Mouse (Mus musculus): ENCODE data around the gene P4htm. TPM values are rescaled to one million over a fixed set of nuclear protein-coding genes. Genes with fewer than 3 reads are reported as not detected.

Gene P4htm
- total and polyA plus RNA-seq, 3 experiments = 5.4 to 11.0 (median 7.9) TPM

DNA sequence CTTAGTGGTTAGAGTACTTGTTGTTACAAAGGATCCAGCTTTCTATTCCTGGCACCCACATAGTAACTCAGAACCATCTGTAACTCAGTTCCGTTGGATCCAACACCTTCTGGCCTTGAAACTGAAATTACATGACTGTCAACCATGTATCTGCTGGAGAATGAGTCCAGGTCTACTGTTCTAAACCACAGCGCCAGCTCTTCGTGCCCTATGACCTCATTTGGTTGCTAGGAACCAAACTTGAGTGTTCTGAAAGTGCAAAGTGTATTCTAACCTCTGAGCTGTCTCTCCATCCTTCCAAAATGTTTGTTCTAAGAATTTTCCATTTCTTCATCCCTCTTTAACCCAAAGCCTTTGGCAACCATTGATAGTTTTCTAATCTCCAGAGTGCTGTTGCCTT, 51.5 kb downstream of the P4htm start:
- H3K4me2 ChIP-seq (ENCODE audit: insufficient read depth, low read depth, poor library complexity, severe bottlenecking) = no peak overlapping the region
- peaks cover 26% of the 10 kb centered on the region for H3K79me2 ChIP-seq (replicated peaks; ENCODE audit: control insufficient read depth, extremely low read depth, insufficient read depth, poor library complexity, severe bottlenecking)
- no peaks in the 10 kb centered on the region for H3K27me3 ChIP-seq (replicated peaks)
- in situ Hi-C loops (cut with MboI; ENCODE audit: low pct_ligation_motif_present, low pct_unique_long_range_greater_than_20kb, low sequenced_read_pairs) = no loop called here
- H3K9me3 ChIP-seq (replicated peaks; ENCODE audit: low read length) = no peaks in the 10 kb centered on the region
- H3K4me3 ChIP-seq (replicated peaks in 1 of 3; ENCODE audit: low read depth in 2 of 3, low read length in 2 of 3, poor library complexity in 1 of 3) = no peak overlapping the region
- no peak overlapping the region for H3K9ac ChIP-seq (ENCODE audit: insufficient read depth, low read depth)
- peaks cover 74 to 88% of the 10 kb centered on the region in 2 experiments for H3K36me3 ChIP-seq (replicated peaks in 1 of 2; ENCODE audit: control insufficient read depth in 1 of 2, insufficient read depth in 1 of 2, low read length in 1 of 2)
- no peaks in the 10 kb centered on the region for H3K4me1 ChIP-seq (ENCODE audit: control insufficient read depth in 1 of 2, insufficient read depth in 2 of 2)
- dilution Hi-C loops (cut with MboI; ENCODE audit: extremely low pct_ligation_motif_present, extremely low pct_unique_long_range_greater_than_20kb, low sequenced_read_pairs) = no loop called here
- no peak for TF ChIP-seq NELFE (IDR thresholded peaks at IDR 0.05; ENCODE audit: low read depth, low read length)
- no peak for TF ChIP-seq MAZ (IDR thresholded peaks at IDR 0.05; ENCODE audit: low read depth, low read length)
- no peak for TF ChIP-seq USF2 (conservative IDR thresholded peaks at IDR 0.05; ENCODE audit: low read depth, low read length)
- TF ChIP-seq JUND (conservative IDR thresholded peaks at IDR 0.05; ENCODE audit: low read depth, low read length) = no peak
- TF ChIP-seq ELF1 (IDR thresholded peaks at IDR 0.05; ENCODE audit: low read depth, low read length) = no peak
- TF ChIP-seq SMC3 (IDR thresholded peaks at IDR 0.05; ENCODE audit: low read depth, low read length) = no peak
- TF ChIP-seq BHLHE40 (IDR thresholded peaks at IDR 0.05; ENCODE audit: low read depth, low read length) = no peak
- no peak for TF ChIP-seq RCOR1 (conservative IDR thresholded peaks at IDR 0.05; ENCODE audit: low read depth, low read length)
- TF ChIP-seq ZNF384 (IDR thresholded peaks at IDR 0.05; ENCODE audit: low read depth, low read length) = no peak
- no peak for TF ChIP-seq ZMIZ1 (IDR thresholded peaks at IDR 0.05; ENCODE audit: low read depth, low read length)
- no peak for TF ChIP-seq RAD21 (IDR thresholded peaks at IDR 0.05; ENCODE audit: low read depth, low read length)
- no peak for TF ChIP-seq PAX5 (IDR thresholded peaks at IDR 0.05; ENCODE audit: low read length)
- no peak for TF ChIP-seq MYC (IDR thresholded peaks at IDR 0.05; ENCODE audit: low read depth, low read length)
- TF ChIP-seq TBP (conservative IDR thresholded peaks at IDR 0.05; ENCODE audit: low read depth, low read length) = no peak
- TF ChIP-seq HCFC1 (IDR thresholded peaks at IDR 0.05; ENCODE audit: low read depth, low read length) = no peak
- no peak for TF ChIP-seq GABPA (IDR thresholded peaks at IDR 0.05; ENCODE audit: insufficient replicate concordance, low read depth, low read length)
- no peak for TF ChIP-seq UBTF (IDR thresholded peaks at IDR 0.05; ENCODE audit: low read depth, low read length)
- TF ChIP-seq IRF4 (IDR thresholded peaks at IDR 0.05; ENCODE audit: low read depth, low read length) = no peak
- no peak for TF ChIP-seq ETS1 (conservative IDR thresholded peaks at IDR 0.05; ENCODE audit: low read depth, low read length)
- TF ChIP-seq CHD1 (IDR thresholded peaks at IDR 0.05; ENCODE audit: low read depth, low read length) = no peak
- DNase-seq (ENCODE audit: extremely low read depth) = no peak
- no peak overlapping the region for H3K27ac ChIP-seq (ENCODE audit: insufficient read depth, low read depth)

DNA sequence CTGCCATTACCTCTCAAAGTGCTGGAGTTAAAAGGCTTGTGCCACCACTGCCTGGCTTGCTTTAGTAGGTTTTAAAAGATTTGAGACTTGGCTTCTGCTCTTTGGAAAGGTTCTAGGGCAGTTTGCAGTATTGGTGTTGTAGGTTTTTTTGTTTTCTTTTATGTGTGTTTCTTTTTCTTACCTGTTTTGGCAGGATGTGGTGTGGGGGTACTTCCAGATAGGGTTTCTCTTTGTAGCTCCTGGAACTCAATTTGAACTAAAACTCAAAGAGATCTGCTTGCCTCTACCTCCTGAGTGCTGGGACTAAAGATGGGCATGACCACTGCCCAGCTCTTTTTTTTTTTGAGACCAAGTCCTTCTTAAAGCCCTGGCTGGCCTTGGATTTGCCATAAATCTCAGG, 56.6 kb downstream of the P4htm start:
- Histone ChIP-seq H3K4me3 (replicated peaks in 1 of 3; ENCODE audit: low read depth in 2 of 3, low read length in 2 of 3, poor library complexity in 1 of 3) (no peak overlapping the region), H3K27me3 (replicated peaks) (no peaks in the 10 kb centered on the region), H3K4me1 (ENCODE audit: control insufficient read depth in 1 of 2, insufficient read depth in 2 of 2) (no peaks in the 10 kb centered on the region), H3K4me2 (ENCODE audit: insufficient read depth, low read depth, poor library complexity, severe bottlenecking) (no peak overlapping the region), H3K9ac (ENCODE audit: insufficient read depth, low read depth) (no peak overlapping the region), H3K27ac (ENCODE audit: insufficient read depth, low read depth) (no peak overlapping the region), H3K79me2 (replicated peaks; ENCODE audit: control insufficient read depth, extremely low read depth, insufficient read depth, poor library complexity, severe bottlenecking) (peaks cover 36% of the 10 kb centered on the region), H3K9me3 (replicated peaks; ENCODE audit: low read length) (no peaks in the 10 kb centered on the region), H3K36me3 (replicated peaks in 1 of 2; ENCODE audit: control insufficient read depth in 1 of 2, insufficient read depth in 1 of 2, low read length in 1 of 2) (peaks cover 68 to 86% of the 10 kb centered on the region in 2 experiments)
- DNase-seq (ENCODE audit: extremely low read depth) = no peak
- no peak for TF ChIP-seq RCOR1 (conservative IDR thresholded peaks at IDR 0.05; ENCODE audit: low read depth, low read length)
- TF ChIP-seq ZKSCAN1 (IDR thresholded peaks at IDR 0.05; ENCODE audit: borderline replicate concordance, low read depth, low read length) = no peak
- no peak for TF ChIP-seq IRF4 (IDR thresholded peaks at IDR 0.05; ENCODE audit: low read depth, low read length)
- TF ChIP-seq ETS1 (conservative IDR thresholded peaks at IDR 0.05; ENCODE audit: low read depth, low read length) = no peak
- TF ChIP-seq CHD2 (IDR thresholded peaks at IDR 0.05; ENCODE audit: low read length) = no peak
- dilution Hi-C loops (cut with MboI; ENCODE audit: extremely low pct_ligation_motif_present, extremely low pct_unique_long_range_greater_than_20kb, low sequenced_read_pairs) = no loop called here
- in situ Hi-C loops (cut with MboI; ENCODE audit: low pct_ligation_motif_present, low pct_unique_long_range_greater_than_20kb, low sequenced_read_pairs) = no loop called here
